Mouse (Mus musculus): ENCODE results near the gene Galk2. TPM values are rescaled to one million over a fixed set of nuclear protein-coding genes. Genes with fewer than 3 reads are reported as not detected.

Gene Galk2
- total and polyA plus RNA-seq, 3 experiments, result 0.08 to 0.29 TPM; not detected in 1

GRCm38 (mm10) chr2:125907580-125908255 lies 48.8 kb downstream of the Galk2 start:
- H3K27me3 ChIP-seq (ENCODE audit: control insufficient read depth in 1 of 2, insufficient read depth in 2 of 2, low read length in 2 of 2), result no peaks in the 10 kb centered on the region
- no peak overlapping the region for H3K9ac ChIP-seq (ENCODE audit: control insufficient read depth, low read depth, low read length, poor library complexity, severe bottlenecking)
- H3K9me3 ChIP-seq (replicated peaks; ENCODE audit: insufficient read depth, low read length), result no peaks in the 10 kb centered on the region
- H3K36me3 ChIP-seq (ENCODE audit: control insufficient read depth in 1 of 2, insufficient read depth in 2 of 2, low read length in 2 of 2), result peaks cover 0 to 3% of the 10 kb centered on the region in 2 experiments; a peak in 2 of 4 replicates
- no peaks in the 10 kb centered on the region for H3K79me2 ChIP-seq (ENCODE audit: control insufficient read depth, insufficient read depth, low read length, poor library complexity)
- peak; percentile 43 for TF ChIP-seq GATA1 (IDR thresholded peaks at IDR 0.05; ENCODE audit: low read depth, low read length)
- TF ChIP-seq MYB (IDR thresholded peaks at IDR 0.05; ENCODE audit: low read depth, low read length), result no peak
- TF ChIP-seq POLR2AphosphoS2 (IDR thresholded peaks at IDR 0.05; ENCODE audit: low read length), result no peak
- TF ChIP-seq RAD21 (IDR thresholded peaks at IDR 0.05; ENCODE audit: low read depth, low read length), result no peak
- no peak for TF ChIP-seq SMC3 (IDR thresholded peaks at IDR 0.05; ENCODE audit: low read depth, low read length)
- TF ChIP-seq BHLHE40 (IDR thresholded peaks at IDR 0.05; ENCODE audit: borderline replicate concordance, low read depth, low read length), result no peak
- TF ChIP-seq CHD1 (IDR thresholded peaks at IDR 0.05; ENCODE audit: low read depth, low read length), result no peak
- peak in 1 of 2 experiments; percentile 55; a peak in 2 of 4 replicates for TF ChIP-seq EP300 (IDR thresholded peaks at IDR 0.05; ENCODE audit: low read depth in 1 of 2, low read length in 2 of 2)
- TF ChIP-seq ZMIZ1 (IDR thresholded peaks at IDR 0.05; ENCODE audit: low read depth, low read length), result no peak
- TF ChIP-seq CHD2 (IDR thresholded peaks at IDR 0.05; ENCODE audit: low read length), result no peak
- TF ChIP-seq MAX (IDR thresholded peaks at IDR 0.05; ENCODE audit: low read length), result peak; percentile 29; the same call in 1 of the 2 replicates
- no peak for TF ChIP-seq NELFE (IDR thresholded peaks at IDR 0.05; ENCODE audit: low read depth, low read length)
- TF ChIP-seq TAL1 (IDR thresholded peaks at IDR 0.05; ENCODE audit: low read length), result no peak
- peak; percentile 59 for TF ChIP-seq ZNF384 (IDR thresholded peaks at IDR 0.05; ENCODE audit: low read depth, low read length)
- TF ChIP-seq SIN3A (IDR thresholded peaks at IDR 0.05; ENCODE audit: low read length), result no peak
- TF ChIP-seq RCOR1 (IDR thresholded peaks at IDR 0.05; ENCODE audit: low read depth, low read length), result no peak
- no peak for TF ChIP-seq NRF1 (IDR thresholded peaks at IDR 0.05; ENCODE audit: insufficient read depth, low read depth, low read length, poor library complexity, severe bottlenecking)
- TF ChIP-seq JUND (IDR thresholded peaks at IDR 0.05; ENCODE audit: low read depth, low read length), result no peak
- no peak for TF ChIP-seq POLR2A (IDR thresholded peaks at IDR 0.05; ENCODE audit: control insufficient read depth in 1 of 2, insufficient read depth in 1 of 2, low read depth in 1 of 2, low read length in 2 of 2, poor library complexity in 1 of 2)
- TF ChIP-seq ZKSCAN1 (IDR thresholded peaks at IDR 0.05; ENCODE audit: low read depth, low read length), result no peak
- TF ChIP-seq MEF2A (IDR thresholded peaks at IDR 0.05; ENCODE audit: extremely low read depth, insufficient replicate concordance, low read depth, low read length, poor library complexity, severe bottlenecking), result no peak
- peak; percentile 65; the same call in 1 of the 2 replicates for TF ChIP-seq TCF12 (IDR thresholded peaks at IDR 0.05; ENCODE audit: low read depth, low read length)
- TF ChIP-seq ETS1 (IDR thresholded peaks at IDR 0.05; ENCODE audit: low read depth, low read length), result peak; percentile 55
- no peak for TF ChIP-seq USF1 (IDR thresholded peaks at IDR 0.05; ENCODE audit: low read depth, low read length)
- TF ChIP-seq MAZ (IDR thresholded peaks at IDR 0.05; ENCODE audit: low read depth, low read length), result no peak
- peak overlapping the region; percentile 16; the same call in 1 of the 2 replicates for H3K27ac ChIP-seq (ENCODE audit: control insufficient read depth, low read depth, low read length)
- DNase-seq (ENCODE audit: low read depth, low spot score), result peak; percentile 43
- no peak overlapping the region for H3K4me3 ChIP-seq (ENCODE audit: control insufficient read depth in 1 of 2, insufficient read depth in 1 of 2, low read depth in 2 of 2, low read length in 2 of 2)
- peaks cover 0 to 9% of the 10 kb centered on the region in 2 experiments; a peak in 3 of 4 replicates for H3K4me1 ChIP-seq (ENCODE audit: control insufficient read depth in 1 of 2, insufficient read depth in 2 of 2, low read length in 2 of 2)

Measured in MEL (cell line).